ENCODE assay signal across 25 mouse cellular contexts in the genomic region with DNA sequence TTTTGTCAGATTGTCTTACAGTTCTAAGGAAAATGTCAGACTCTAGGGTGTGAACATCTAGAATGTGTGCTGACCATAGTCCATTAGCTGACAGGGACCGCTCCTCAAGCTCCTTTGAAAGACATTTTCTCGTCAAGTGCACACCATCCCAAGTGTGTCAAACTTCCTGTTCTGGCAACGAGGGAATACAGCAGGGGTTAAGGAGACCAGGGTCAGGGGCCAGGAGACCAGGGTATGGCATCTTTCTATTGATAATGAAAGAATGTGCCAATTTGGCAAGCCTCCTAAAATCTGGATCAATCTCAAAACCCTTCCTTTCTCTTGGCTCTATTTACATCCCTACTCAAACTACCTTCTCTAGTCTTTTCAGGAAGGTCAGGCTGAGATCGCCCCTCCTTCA. TPM values are rescaled to one million over a fixed set of nuclear protein-coding genes. Genes with fewer than 3 reads are reported as not detected.
"Had no signal": no experiment of that assay in that cellular context is flagged by ENCODE, and none has a peak within 500 bp of the region (broad histone marks: within the 10 kb centered on the region; RNA-seq: fewer than 3 reads in every experiment).

No protein-coding gene starts in this region.

- DNase-seq: forebrain, postnatal 0 days; gastrocnemius, postnatal 14 days; gastrocnemius, postnatal 36 days; heart, adult 18-20 months; heart, postnatal 14 days; heart, postnatal 36 days; kidney, adult 18-20 months; kidney, adult 9 months; kidney, postnatal 14 days; kidney, postnatal 36 days; layer of hippocampus, adult 9-11 months; layer of hippocampus, postnatal 36 days; left cerebral cortex, postnatal 4 days; liver, embryonic 13.5 days had no signal

- H3K9ac ChIP-seq: forebrain, postnatal 0 days; heart, embryonic 13.5 days; heart, embryonic 15.5 days; hindbrain, embryonic 13.5 days; hindbrain, embryonic 15.5 days; kidney, embryonic 15.5 days; limb, embryonic 13.5 days; limb, embryonic 15.5 days; liver, embryonic 13.5 days had no signal

- H3K4me3 ChIP-seq: heart, embryonic 13.5 days; heart, embryonic 15.5 days; hindbrain, embryonic 13.5 days; hindbrain, embryonic 15.5 days; kidney, embryonic 15.5 days; limb, embryonic 13.5 days; limb, embryonic 15.5 days; liver, embryonic 13.5 days had no signal

- H3K9me3 ChIP-seq: heart, embryonic 13.5 days; heart, embryonic 15.5 days; hindbrain, embryonic 13.5 days; hindbrain, embryonic 15.5 days; kidney, embryonic 15.5 days; limb, embryonic 13.5 days; limb, embryonic 15.5 days; liver, embryonic 13.5 days had no signal

- H3K36me3 ChIP-seq: heart, embryonic 13.5 days; heart, embryonic 15.5 days; hindbrain, embryonic 13.5 days; hindbrain, embryonic 15.5 days; kidney, embryonic 15.5 days; limb, embryonic 13.5 days; limb, embryonic 15.5 days had no signal

- H3K27me3 ChIP-seq: heart, embryonic 13.5 days; heart, embryonic 15.5 days; hindbrain, embryonic 13.5 days; hindbrain, embryonic 15.5 days; kidney, embryonic 15.5 days; limb, embryonic 13.5 days; limb, embryonic 15.5 days; liver, embryonic 13.5 days had no signal

- ATAC-seq: forebrain, postnatal 0 days; hindbrain, postnatal 0 days had no signal

- H3K4me1 ChIP-seq: heart, embryonic 13.5 days; heart, embryonic 15.5 days; hindbrain, embryonic 13.5 days; hindbrain, embryonic 15.5 days; limb, embryonic 13.5 days; limb, embryonic 15.5 days had no signal

- H3K4me2 ChIP-seq: heart, embryonic 11.5 days; heart, embryonic 13.5 days; heart, embryonic 15.5 days; hindbrain, embryonic 13.5 days; hindbrain, embryonic 15.5 days; kidney, embryonic 15.5 days; limb, embryonic 13.5 days; limb, embryonic 15.5 days; liver, embryonic 13.5 days had no signal

- H3K27ac ChIP-seq: heart, embryonic 13.5 days; heart, embryonic 15.5 days; hindbrain, embryonic 13.5 days; hindbrain, embryonic 15.5 days; hindbrain, postnatal 0 days; kidney, postnatal 0 days; limb, embryonic 13.5 days; limb, embryonic 15.5 days; liver, embryonic 13.5 days had no signal

RNA-seq across cellular contexts. Expression of a gene that starts 9.0 kb away (rescaled TPM):
- polyA plus RNA-seq: forebrain, postnatal 0 days; limb, embryonic 11.5 days had no signal
